Mouse (Mus musculus): Measurements from ENCODE around the gene Anxa5.

Anxa5 gene

GRCm38 (mm10) chr3:36488899-36489589 is 13.3 kb upstream of the Anxa5 start:
- no peak for DNase-seq (ENCODE audit: low read depth, low spot score)

GRCm38 (mm10) chr3:36488367-36488766 is 12.7 kb upstream of the Anxa5 start:
- DNase-seq (ENCODE audit: low read depth, low spot score): no peak

- DNase-seq (ENCODE audit: low read depth, low spot score): no peak
These were observed 11.2 kb upstream of the Anxa5 start for GRCm38 (mm10) chr3:36486881-36487280.

DNA sequence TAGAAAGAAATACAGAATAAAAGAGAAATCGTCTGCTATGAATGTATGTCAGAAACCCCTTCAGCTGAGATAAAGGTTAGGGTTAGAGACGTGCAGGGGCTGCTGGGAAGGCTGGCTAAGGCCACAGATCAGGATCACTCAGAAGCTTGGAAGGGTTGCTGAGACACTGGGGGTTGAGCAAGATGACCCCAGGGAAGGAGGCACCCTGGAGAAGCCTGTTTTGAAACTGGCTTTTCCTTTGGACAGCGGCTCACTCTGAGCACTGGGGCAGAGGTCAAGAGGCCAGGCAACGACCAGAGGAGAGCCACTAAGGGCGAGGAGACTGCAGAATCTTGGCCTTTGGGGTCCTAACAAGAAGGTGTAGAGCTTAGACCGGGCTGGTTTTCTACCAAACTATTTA is 10.5 kb upstream of the Anxa5 start:
- DNase-seq (ENCODE audit: low read depth, low spot score): no peak

- DNase-seq (ENCODE audit: low read depth, low spot score): no peak
These were observed 8.6 kb upstream of the Anxa5 start for GRCm38 (mm10) chr3:36484292-36484691.

DNA sequence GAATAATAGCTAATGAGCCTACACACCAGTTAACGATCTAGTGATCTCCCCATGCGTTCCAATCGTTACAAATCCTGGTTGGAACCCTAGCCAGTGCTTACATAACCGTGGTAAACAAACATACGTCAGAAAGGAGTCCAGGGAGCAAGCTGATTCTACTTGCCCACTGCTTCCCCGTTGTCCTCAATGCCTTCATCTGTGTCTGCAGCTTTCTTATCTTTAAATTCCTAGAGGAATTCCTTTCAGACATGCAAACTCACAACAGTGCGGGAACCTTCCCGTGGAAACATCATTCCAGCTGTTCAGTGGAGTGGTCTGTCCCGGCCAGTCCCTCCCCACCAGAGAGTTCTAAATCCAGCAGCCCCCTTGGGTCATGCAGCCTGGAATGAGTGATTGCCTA is 7.2 kb upstream of the Anxa5 start:
- DNase-seq (ENCODE audit: low read depth, low spot score): no peak

DNA sequence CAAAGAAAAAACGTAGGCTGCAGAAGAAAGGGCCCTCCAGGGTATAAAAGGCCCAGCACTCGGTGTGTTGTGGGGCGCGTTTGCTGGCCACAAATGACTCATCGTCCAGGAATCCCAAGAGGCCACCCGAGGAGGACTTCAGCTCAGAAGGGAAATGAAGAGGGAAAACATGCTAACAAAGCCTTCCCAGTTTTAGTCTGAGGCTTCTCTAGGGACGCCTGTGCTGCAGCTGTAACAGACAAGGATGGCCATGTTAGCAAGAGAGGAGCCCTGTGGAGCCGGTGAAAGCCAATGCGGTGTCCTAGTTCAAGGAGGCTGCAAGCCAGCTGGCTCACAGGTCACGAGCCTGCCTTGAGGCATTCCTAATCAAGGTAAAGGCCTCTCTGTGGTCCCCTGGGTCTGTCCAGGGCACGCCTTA is 6.1 kb upstream of the Anxa5 start:
- no peak for DNase-seq (ENCODE audit: low read depth, low spot score)

GRCm38 (mm10) chr3:36480486-36480885 is 4.8 kb upstream of the Anxa5 start:
- no peak for DNase-seq (ENCODE audit: low read depth, low spot score)

- DNase-seq (ENCODE audit: low read depth, low spot score): no peak
These were observed 3.1 kb upstream of the Anxa5 start for GRCm38 (mm10) chr3:36478776-36479175.

DNA sequence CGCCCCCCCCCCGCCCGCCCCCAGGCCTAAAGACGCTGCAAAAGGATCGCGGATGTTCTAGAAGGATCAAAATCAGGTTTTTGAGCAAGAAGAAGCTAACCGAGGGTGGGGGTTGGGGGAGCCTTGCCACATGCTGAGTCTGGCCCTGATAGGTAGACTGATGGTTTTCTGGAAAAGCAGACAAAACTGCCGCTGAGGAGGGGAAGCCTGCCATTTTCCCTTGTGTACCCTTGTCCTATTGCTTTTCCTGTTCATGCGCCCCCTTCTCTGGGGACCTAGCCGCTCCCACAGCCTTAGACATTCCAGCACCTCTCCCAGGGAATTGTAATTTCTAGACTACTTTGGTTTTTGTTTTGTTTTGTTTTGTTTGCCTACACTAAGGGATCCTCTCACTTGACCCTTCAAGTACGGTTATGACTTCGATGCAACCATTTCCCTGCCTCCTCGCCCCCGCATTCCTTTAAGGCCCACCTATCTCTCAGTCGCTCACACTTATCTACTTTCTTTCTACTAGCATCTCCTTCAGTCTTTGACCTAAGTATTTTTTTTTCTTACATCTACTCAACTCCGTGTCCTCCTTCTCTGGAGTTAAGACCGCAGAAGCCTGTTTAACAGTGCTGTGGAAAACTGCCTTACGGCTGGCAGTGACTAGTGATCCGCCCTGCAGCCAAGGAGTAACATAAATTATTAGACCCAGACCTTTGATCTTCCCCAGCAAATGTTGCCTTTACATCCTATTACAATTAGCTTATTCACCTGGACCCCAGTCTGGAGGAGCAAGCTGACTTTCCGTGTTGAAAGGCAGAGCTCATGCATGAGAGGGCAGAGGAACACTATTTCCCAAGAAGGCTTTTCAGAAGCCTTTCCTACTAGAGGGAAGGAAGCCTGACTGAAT is 814 bp upstream of the Anxa5 start:
- peak; percentile 3 for DNase-seq (ENCODE audit: low read depth, low spot score)

GRCm38 (mm10) chr3:36474938-36475483 is 683 bp downstream of the Anxa5 start:
- no peak for DNase-seq (ENCODE audit: low read depth, low spot score)

DNA sequence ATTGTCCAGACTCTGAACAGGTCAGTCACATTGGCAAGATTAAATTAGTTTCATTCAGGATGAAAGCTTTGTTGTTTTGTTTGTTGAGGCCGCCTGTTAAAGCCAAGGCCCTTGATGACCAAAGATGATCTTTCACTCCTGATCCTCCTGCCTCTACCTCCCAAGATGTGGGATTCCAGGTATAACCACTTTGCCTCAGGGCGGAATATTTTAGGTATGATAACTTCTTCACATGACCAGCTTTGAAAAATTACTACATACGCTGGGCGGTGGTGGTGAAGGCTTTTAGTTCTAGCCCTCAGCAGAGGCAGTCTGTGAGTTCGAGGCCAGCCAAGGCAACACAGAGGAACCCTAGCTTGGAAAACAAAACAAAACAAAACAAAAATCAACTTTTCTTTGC is 1.3 kb downstream of the Anxa5 start:
- peak; percentile 10 for DNase-seq (ENCODE audit: low read depth, low spot score)

DNA sequence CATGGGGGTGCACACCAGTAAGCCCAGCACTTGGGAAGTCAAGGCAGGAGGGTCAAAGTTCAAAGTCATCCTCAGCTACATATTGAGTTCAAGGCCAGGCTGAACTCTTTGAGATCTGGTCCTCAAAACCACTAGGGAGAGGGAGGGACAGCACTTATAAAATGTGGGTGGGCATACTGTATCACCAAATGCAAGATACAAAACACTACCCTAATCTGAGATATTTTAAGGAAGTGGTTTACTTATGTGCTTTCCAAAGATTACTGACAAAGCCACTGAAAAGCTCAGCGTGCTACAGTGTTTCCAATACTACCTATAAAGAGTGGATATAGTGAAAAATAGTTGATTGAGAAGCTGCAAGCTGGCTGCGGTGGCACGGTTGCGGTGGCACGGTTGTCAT is 2.5 kb downstream of the Anxa5 start:
- DNase-seq (ENCODE audit: low read depth, low spot score): no peak

DNA sequence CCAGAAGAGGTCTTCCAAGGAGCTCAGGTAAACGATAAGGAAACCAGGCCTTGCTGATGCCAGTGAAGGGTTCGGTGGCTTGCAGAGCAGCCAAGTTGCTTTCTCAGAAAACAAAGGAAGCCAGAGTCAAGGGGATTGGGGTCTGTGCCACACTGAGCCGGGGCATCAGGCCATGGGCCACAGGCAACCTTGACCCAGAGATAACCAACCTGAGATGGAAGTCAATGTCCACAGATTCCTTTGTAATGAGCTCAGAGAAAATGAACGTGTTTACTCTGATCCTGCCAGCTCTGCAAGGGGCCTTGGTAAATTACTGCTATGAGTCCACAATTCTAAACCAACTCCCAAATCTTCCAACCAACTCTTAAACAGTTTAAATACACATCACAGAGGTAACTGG is 3.8 kb downstream of the Anxa5 start:
- DNase-seq (ENCODE audit: low read depth, low spot score): no peak

DNA sequence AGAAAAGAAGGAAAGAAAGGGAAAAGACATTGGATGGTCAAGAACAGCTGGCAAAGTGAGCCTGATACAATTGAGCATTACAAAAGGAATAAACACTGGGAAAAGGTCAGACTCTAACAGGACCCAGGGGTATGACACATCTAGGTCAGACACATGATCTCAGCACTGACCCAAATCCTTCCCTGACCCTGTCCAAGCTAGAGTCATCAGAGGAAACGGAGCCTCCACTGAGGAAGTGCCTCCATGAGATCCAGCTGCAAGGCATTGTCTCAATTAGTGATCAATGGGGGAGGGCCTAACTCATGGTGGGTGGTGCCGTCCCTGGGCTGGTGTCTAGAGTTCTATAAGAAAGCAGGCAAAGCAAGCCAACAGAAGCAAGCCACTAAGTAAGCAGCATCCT is 6.8 kb downstream of the Anxa5 start:
- DNase-seq (ENCODE audit: low read depth, low spot score): no peak

GRCm38 (mm10) chr3:36467632-36468031 is 8.1 kb downstream of the Anxa5 start:
- no peak for DNase-seq (ENCODE audit: low read depth, low spot score)

DNA sequence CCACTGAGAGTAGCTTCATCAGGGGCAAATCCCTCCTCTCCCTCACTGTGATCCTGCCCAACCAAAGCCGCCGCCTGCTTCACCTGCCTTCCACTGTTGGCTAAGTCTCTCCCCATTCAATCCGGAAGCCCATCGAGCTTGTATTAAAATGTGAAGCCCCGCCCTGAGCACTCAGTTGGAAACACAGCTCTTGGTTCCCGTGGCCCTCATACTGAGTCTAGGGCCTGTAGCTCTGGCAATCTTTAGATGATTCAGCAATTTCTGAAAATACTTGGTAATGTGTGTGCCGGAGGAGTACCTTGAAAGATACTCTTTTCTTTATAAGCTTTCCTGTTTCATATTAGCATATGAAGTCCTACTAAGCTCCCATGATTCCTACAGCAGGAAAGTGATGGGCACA is 10.2 kb downstream of the Anxa5 start:
- DNase-seq (ENCODE audit: low read depth, low spot score): no peak

GRCm38 (mm10) chr3:36462348-36462747 is 13.3 kb downstream of the Anxa5 start:
- no peak for DNase-seq (ENCODE audit: low read depth, low spot score)

- DNase-seq (ENCODE audit: low read depth, low spot score): no peak
These were observed 13.9 kb downstream of the Anxa5 start for GRCm38 (mm10) chr3:36461819-36462218.

DNA sequence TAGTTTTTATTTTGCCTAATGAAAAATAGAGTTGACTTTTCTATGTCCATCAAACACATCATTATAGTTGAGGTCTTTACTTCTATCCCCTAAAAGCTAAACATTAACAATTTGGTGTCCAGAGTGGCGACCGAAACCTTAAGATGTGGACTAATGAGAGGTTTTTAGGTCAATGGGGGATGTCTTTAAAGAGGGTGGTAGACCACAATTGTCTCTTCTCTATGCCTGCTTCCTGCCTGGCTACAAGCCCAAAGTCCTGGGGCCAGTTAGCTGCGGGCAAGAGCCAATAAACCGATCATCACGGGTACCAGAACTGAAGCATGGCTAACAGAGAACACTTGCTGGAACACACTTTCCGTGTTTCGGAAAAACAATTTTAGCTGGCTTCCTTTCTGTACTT is 15.0 kb downstream of the Anxa5 start:
- no peak for DNase-seq (ENCODE audit: low read depth, low spot score)

- no peak for DNase-seq (ENCODE audit: low read depth, low spot score)
These were observed 20.1 kb downstream of the Anxa5 start for GRCm38 (mm10) chr3:36455566-36455965.

DNA sequence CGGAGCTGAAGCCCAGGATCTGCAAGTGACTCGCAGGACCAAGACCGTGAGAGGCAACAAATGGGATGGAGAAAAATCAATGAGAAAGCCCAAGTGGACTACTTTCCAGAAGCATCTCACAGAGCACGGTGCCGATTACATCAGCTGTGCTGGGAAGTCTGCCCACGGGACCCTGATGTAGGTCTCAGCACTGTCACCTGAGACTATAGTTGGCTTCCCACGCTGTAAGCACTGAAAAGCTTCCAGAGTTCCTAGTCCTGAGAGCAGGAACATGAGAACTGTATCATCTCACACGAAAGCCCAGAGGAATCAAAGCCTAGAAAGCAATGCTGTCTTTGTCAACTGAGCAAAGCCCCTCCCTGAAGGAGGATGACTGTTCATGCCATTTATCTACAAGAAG is 20.6 kb downstream of the Anxa5 start:
- DNase-seq (ENCODE audit: low read depth, low spot score): no peak

DNA sequence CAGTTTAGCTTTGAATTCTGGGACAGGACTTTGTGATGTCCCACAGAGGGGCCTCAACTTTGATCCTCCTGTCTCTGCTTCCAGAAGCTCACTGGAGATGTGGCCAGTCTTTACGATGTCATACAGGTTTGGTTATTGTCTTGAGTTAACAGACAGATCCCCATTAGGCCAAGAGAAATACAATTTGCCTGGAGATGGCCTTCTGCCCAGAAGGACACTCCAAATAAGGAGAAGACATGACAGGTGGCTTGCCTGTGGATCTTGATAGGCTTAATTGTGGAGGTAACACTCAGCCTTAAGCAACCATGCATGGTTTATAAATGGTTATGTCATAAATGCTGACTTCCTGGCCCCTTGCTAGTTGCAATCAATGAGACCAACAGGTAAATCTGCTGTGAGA is 23.2 kb downstream of the Anxa5 start:
- no peak for DNase-seq (ENCODE audit: low read depth, low spot score)

Measured in CD4-positive, CD25-positive, alpha-beta regulatory T cell, adult 2 months (primary cell).